Mouse (Mus musculus): ENCODE measurements at regions not wholly inside any gene's neighbourhood (a gene's known extent, or its start where the extent isn't known, plus 50 kb on each side); places are given as distances from the start of the nearest gene placed in this dataset.

GRCm38 (mm10) chr10:51329386-51329785 is 151.0 kb upstream of the Gm49339 start:
- TF ChIP-seq CTCF (IDR thresholded peaks at IDR 0.05 in 2 of 3, conservative IDR thresholded peaks at IDR 0.05 in 1 of 3; ENCODE audit: control insufficient read depth in 1 of 3, insufficient read depth in 1 of 3, low read depth in 2 of 3, low read length in 3 of 3, poor library complexity in 1 of 3, severe bottlenecking in 1 of 3) (no peak), MEF2A (IDR thresholded peaks at IDR 0.05; ENCODE audit: extremely low read depth, insufficient replicate concordance, low read depth, low read length, poor library complexity, severe bottlenecking) (no peak), BHLHE40 (IDR thresholded peaks at IDR 0.05; ENCODE audit: borderline replicate concordance, low read depth, low read length) (no peak), GATA1 (IDR thresholded peaks at IDR 0.05; ENCODE audit: low read depth, low read length) (no peak), CHD2 (IDR thresholded peaks at IDR 0.05; ENCODE audit: low read length) (no peak), USF1 (IDR thresholded peaks at IDR 0.05; ENCODE audit: low read depth, low read length) (no peak), MYC (IDR thresholded peaks at IDR 0.05; ENCODE audit: low read depth, low read length) (no peak), POLR2A (IDR thresholded peaks at IDR 0.05; ENCODE audit: control insufficient read depth in 1 of 2, insufficient read depth in 1 of 2, low read depth in 1 of 2, low read length in 2 of 2, poor library complexity in 1 of 2) (no peak), MAZ (IDR thresholded peaks at IDR 0.05; ENCODE audit: low read depth, low read length) (no peak), E2F4 (IDR thresholded peaks at IDR 0.05; ENCODE audit: borderline replicate concordance, low read depth, low read length) (no peak), EP300 (IDR thresholded peaks at IDR 0.05; ENCODE audit: low read depth in 1 of 2, low read length in 2 of 2) (no peak)
